Mouse (Mus musculus) adipocyte (in vitro differentiated cells): ENCODE results near the gene Adam8.

ENCODE experiments used
- DNase-seq: peaks from one replicate; pipeline ENCODE4 v3.0.0-alpha.2; 2016; ENCODE audit warnings: low spot score

Gene Adam8

GRCm38 (mm10) chr7:139992406-139992805 lies at the start of gene Adam8:
Gene Adam8 (minus strand): TSS chr7:139992562.
- DNase-seq: no peak

GRCm38 (mm10) chr7:140037171-140037555 lies 44.8 kb upstream of the Adam8 start:
- DNase-seq: no peak

DNA sequence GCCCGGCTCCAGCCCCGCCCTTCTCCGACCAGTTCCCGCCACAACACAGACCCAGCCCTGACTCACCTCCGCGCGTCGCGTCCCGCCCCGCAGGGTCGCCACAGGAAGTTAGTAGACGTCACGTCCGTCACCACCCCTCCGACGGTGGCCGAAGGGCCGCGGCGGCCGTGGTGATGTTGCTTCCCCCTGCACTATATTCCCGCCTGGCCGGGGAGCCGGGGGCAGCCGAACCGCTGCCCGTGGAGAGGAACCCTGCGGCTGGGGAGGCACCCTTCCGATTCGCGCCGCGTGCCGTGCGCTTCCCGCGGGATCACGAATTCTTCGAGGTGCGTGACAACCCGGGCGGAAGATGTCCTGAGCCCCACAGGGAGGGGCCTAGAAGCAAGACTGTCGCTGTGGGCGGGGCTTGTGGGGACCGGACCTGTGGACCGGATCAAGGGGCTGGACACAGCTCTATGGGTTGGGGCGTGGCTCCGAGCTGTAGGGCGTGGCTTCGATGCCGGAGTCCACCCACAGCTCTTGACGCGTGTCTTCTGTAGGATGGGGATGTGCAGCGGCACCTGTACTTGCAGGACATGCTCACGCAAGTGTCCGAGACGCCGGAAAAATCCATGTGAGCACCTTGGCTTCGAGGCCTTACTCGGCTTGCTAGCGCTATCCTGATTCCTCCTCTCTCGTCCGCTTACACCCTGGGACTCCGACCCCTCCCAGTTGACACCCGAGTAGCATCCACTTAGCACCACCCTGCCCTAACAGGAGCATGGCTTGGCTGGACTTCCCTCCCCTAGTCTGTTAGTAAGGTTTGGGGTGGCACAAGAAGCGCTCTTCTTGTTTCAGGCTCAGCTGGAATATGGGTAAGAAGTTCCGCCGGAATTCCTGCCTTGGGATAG lies 44.2 kb upstream of the Adam8 start, which contains the start of the genes Zfp511 and Tubgcp2:
Gene Zfp511 (plus strand): TSS at position 111 of the 890 bp plus-strand sequence.
Gene Tubgcp2 (minus strand): TSS at position 389 of the 890 bp plus-strand sequence.
- DNase-seq: peak; percentile 95

GRCm38 (mm10) chr7:140035456-140035855 lies 43.1 kb upstream of the Adam8 start:
- DNase-seq: no peak

DNA sequence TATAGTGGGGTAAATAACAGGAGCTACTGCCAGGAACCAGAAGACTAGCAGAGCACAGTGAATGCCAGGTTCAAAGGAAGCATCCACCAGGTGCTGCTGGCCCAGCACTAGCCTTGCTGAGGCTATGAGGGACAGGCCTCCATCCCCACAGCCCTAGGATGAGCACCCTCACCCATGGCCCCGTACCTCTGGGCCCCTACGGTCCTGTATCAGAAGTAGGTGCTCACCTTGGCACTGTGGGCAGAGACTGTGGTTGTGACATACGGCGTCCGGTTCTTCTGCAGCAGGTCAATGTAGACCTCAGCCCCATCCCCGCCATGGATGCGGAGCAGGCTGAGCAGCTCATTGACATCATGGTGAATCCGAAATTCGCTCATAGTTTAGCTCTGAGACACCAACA lies 41.0 kb upstream of the Adam8 start:
- DNase-seq: no peak

DNA sequence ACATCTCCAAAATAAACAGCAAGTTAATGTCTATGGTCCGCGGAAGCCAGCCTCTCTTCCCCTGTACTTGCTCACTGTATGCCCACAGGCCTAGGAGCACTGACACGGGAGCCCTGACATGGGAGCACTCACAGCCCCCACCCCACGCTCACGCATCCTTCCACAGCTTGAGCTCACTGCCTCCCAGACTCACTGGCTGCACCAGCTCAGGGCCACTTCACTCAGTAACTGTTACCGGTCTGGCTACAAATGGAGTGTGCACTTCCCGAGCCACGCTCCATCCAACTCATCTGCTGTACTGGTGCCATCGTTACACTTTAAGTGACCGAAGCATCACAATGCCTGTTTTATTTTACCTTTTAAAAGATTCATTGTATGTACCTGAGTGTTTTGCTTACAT lies 40.0 kb upstream of the Adam8 start:
- DNase-seq: no peak

DNA sequence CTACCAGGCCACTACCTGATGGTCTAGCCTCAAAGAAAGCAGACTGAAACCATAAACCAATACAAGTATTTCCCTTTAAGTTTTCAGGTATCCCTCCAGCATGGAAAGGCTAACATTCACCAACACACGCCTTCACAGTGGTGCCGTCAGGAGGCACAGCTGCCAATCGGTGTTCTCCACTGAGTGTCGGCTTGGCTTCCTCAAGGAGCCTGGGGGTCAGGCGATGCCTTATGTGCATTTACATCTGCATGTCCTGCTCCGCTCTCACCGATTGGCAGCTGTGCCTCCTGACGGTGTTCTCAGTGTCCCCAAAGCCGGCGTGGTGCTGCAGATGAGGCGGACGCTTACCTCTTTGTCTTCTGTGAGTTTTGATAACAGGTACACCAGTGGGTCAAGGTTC lies 39.4 kb upstream of the Adam8 start:
- no peak for DNase-seq

DNA sequence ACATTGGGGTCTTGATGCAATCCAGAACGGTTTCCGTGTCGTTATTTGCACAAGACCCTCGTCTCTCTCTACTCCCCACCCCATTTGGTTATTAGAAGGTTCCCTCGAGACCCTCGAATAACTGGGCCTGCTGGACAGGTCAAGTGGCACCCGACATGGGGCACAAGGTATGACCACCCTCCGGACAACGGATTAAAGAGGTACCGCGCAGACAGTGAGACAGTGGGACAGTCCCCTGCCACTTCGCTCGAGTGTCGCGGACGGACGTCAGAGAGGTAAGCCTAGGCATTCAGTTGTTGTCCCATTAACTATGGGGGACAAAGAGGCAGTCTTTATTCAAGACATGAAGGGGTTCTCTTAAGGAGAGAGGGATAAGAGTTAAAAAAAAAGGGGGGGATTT lies 19.0 kb upstream of the Adam8 start:
- DNase-seq: no peak

- no peak for DNase-seq
Measured at GRCm38 (mm10) chr7:140007781-140008180, 15.4 kb upstream of the Adam8 start.

DNA sequence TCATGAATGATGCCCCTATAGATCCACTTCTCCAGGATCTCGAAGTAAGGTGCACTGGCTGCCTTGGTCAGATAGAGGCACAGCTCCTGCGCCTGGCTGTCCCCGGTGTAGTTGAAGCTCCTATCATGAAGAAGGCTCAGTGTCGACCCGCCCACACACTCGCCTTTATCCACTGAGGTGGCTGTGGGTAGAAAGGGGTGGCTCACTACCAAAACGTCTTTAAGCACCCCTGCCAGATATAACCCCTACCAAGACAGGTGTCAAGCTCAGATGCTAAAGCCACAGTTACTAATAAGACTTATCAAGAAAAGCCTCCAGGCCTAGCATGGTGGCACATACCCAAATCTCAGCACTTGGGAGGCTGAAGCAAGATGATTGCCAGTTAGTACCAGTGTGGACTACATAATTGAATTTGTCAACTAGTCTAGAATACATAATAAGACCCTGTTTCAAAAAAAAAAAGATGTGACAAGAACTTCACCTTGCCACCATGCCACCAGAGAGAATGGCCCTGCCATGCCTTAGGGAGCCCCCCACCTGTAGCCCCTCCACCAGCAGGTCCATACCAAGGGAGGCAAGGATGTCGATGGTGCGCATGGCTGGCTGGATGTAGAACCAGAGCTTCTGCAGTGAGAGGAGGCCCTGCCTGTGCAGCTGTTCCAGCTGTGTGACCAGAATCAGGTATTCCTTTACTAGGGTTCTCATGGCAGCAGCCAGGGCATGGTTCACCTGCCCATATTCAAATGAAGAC lies 14.7 kb upstream of the Adam8 start:
- DNase-seq: no peak

DNA sequence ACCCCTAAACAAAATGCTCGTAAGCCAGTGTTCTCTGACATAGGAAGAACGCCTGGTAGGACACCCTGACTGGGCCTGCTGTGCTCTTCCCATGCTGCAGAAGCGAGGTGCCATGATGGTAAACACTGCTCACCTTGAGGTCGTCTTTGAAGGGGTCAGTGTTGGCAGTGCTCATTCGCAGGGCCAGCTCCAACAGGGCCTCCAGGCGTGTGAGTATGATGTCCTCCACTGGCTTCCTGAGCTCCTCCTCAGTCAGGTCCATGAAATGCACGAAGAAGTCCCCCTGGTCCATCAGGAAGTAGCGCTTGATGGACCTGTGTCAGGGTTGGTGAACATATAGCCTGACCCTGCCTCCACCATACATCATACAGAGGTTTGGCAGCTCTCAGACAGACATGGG lies 12.3 kb upstream of the Adam8 start:
- no peak for DNase-seq

DNA sequence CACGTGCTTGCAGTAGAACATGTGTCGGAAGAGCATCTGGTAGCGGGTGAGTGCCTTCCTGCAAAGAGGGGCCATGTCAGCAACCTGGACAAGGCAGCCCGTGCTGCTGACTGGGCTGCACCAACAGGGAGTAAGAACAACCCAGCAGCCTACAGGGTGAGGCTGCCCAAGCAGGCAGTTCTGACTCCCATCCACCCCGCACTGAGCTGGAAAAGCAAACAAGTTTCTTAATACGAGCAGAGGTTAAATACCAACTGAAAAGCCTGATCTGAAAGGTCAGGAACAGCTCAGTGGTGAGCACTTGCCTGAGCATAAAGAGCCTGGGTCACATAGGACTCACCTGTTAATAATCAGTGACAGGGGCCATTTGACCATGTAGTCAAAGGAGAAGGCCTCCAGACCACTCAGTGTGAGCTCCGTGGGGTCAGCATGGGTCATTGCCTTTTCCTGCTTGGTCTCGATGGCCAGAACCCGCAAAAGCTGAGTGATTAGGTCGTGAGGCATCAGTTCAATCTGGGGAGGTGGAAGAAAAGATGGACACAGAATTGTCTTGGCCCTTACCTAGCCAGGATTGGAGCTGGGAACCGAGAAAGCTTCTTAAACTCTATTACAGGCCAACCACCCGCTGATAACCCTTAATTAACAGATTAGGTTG lies 8.9 kb upstream of the Adam8 start:
- DNase-seq: no peak

DNA sequence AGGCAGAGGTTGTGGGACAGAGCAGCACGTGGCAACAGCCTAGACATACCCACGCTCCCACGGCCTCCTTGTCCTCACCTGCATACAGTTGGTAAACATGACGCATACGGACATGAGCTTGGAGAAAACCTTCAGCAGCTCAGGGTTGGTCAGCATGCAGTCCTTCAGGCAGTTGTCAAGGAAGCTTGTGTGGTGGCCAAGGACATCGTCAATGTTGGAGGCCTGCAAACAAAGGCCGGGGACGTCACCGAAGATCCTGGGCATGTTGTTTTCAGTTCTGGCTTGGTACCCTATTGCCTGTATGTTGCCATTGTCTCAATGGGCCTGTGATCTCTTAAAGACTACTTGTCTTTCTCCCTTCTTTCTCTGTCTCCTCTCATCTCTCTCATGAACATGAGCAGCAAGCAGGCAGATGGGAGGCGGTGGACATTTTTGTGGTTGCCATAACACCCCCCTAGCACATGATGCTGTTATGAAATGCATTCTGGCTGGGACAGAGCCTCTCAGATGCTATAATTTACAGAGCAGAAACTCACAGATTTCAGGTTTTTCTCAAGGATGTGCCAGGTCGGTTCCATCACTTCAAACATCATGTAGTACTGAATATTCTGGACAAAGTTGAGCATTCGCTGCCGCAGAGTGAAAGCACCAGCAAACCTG lies 6.5 kb upstream of the Adam8 start:
- DNase-seq: no peak

GRCm38 (mm10) chr7:139994676-139995075 lies 2.3 kb upstream of the Adam8 start:
- peak; percentile 58 for DNase-seq

DNA sequence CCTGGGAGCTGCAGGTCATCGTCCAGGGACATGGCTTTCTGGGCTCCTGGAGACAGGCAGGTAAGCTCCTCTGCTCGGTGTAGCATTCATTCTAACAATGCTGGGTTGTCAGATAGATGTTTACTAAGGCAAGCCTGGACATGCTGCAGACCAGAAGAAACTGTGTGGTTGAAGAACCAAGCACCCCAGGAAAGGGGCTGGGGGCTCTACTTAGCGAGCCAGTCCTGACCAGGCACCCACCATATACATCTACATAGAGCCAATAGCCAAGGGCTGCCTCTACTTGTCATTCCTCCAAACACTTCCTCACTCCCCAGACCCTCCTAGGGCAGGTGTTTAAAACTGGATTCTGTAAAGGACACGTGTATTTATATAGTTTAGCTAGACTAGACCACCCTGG lies 1.8 kb upstream of the Adam8 start:
- no peak for DNase-seq

- no peak for DNase-seq
Measured at GRCm38 (mm10) chr7:139993532-139993931, 1.2 kb upstream of the Adam8 start.

GRCm38 (mm10) chr7:139990864-139991394 lies 1.4 kb downstream of the Adam8 start:
- DNase-seq: no peak

GRCm38 (mm10) chr7:139988272-139988671 lies 4.1 kb downstream of the Adam8 start:
- no peak for DNase-seq

GRCm38 (mm10) chr7:139984505-139984904 lies 7.9 kb downstream of the Adam8 start:
- DNase-seq: no peak

GRCm38 (mm10) chr7:139982058-139982457 lies 10.3 kb downstream of the Adam8 start:
- DNase-seq: no peak

DNA sequence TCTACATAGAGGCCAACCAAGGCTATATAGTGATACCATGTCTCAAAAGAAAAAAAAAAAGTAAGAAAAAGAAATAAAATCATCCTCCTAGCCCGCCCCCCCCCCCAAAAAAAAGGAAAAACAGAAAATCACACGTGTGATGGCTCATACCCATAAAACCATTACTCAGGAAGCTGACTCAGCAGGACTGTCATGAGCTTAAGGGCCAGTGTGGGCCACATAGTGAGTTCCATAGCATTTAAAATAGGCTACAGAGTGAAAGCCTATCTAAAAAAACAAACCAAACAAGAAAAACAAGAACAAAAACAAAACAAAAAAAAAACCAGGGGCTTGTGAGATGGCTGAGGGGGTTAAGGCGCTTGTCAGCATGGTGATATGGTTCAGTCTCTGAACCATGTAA lies 11.6 kb downstream of the Adam8 start:
- no peak for DNase-seq
